Mouse (Mus musculus) adrenal gland, postnatal 25 days (tissue): Measurements from ENCODE around the gene Ccl28. TPM values are rescaled to one million over a fixed set of nuclear protein-coding genes. Genes with fewer than 3 reads are reported as not detected.
A peak's percentile ranks its signal among the peaks of the same experiment; 100 is the strongest.
"Not testable (repeated sequence)": the region's sequence is repeated elsewhere in the genome, so short reads cannot be mapped to it uniquely, and the experiment has no call there.

Experiments
- DNase-seq: peaks from one replicate; pipeline ENCODE4 v3.0.0; 2021; ENCODE audit warnings: mixed read lengths
- long read RNA-seq: library from polyadenylated mRNA; stranded (forward); transcript quantifications from one replicate; pipeline ENCODE4 v2.0.0, GENCODE M21; 2021
- total RNA-seq: library from RNA; stranded (reverse); gene quantifications from 2 replicates; pipeline ENCODE4 v1.2.3, GENCODE M21; 2021

Gene Ccl28
- total RNA-seq = 0.33 and 0.88 TPM in 2 replicates
- long read RNA-seq = 0 reads

GRCm38 (mm10) chr13:119623634-119624033 lies at the start of gene Ccl28:
Gene Ccl28, plus strand, starts transcription at chr13:119623819.
- DNase-seq = no peak

DNA sequence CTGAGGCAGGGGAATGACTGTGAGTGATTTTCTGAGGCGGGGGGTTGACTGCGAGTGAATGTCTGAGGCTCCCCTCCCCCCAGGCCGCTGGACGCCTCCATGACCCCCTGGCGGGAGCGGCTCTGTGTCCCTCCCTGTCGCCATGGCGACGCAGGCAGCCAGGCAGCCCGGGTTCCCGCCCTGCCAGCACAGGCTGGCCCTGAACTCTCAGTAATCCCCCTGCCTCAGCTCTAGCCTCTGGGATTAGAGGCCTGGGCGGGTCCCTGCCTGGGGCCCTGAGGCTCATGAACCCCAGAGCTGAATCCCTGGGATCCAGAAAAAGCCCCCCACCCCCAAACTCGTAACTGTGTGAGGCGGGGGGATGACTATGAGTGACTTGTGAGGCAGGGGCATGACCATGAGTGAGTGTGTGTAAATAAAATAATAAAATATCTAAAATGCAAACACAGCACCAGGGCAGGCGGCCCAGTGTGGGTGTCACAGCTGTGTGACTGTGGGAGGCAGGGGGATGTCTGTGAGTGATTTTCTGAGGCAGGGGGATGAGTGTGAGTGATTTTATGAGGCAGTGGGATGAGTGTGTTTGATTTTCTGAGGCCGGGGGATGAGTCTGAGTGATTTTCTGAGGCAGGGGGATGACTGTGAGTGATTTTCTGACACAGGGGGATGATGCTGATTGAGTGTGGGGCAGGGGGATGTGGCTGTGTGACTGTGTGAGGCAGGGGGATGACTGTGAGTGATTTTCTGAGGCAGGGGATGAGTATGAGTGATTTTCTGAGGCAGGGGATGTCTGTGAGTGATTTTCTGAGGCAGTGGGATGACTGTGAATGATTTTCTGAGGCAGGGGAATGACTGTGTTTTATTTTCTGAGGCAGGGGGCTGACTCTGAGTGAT lies 27.1 kb upstream of the Ccl28 start:
- not testable (repeated sequence) for DNase-seq

DNA sequence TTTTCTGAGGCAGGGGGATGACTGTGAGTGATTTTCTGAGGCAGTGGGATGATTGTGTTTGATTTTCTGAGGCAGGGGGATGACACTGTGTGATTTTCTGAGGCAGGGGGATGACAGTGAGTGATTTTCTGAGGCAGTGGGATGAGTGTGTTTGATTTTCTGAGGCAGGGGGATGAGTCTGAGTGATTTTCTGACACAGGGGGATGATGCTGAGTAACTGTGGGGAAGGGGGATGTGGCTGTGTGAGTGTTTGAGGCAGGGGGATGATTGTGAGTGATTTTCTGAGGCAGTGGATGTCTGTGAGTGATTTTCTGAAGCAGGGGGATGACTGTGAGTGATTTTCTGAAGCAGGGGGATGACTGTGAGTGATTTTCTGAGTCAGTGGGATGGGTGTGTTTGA lies 25.2 kb upstream of the Ccl28 start:
- not testable (repeated sequence) for DNase-seq

DNA sequence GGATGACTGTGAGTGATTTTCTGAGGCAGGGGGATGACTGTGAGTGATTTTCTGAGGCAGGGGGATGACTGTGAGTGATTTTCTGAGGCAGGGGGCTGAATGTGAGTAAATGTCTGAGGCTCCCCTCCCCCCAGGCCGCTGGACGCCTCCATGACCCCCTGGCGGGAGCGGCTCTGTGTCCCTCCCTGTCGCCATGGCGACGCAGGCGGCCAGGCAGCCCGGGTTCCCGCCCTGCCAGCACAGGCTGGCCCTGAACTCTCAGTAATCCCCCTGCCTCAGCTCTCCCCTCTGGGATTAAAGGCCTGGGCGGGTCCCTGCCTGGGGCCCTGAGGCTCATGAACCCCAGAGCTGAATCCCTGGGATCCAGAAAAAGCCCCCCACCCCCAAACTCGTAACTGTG lies 24.6 kb upstream of the Ccl28 start:
- DNase-seq = not testable (repeated sequence)

DNA sequence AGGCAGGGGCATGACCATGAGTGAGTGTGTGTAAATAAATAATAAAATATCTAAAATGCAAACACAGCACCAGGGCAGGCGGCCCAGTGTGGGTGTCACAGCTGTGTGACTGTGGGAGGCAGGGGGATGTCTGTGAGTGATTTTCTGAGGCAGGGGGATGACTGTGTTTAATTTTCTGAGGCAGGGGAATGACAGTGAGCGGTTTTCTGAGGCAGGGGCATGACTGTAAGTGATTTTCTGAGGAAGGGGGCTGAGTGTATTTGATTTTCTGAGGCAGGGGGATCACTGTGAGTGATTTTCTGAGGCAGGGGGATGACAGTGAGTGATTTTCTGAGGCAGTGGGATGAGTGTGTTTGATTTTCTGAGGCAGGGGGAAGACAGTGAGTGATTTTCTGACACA lies 24.1 kb upstream of the Ccl28 start:
- DNase-seq = not testable (repeated sequence)

DNA sequence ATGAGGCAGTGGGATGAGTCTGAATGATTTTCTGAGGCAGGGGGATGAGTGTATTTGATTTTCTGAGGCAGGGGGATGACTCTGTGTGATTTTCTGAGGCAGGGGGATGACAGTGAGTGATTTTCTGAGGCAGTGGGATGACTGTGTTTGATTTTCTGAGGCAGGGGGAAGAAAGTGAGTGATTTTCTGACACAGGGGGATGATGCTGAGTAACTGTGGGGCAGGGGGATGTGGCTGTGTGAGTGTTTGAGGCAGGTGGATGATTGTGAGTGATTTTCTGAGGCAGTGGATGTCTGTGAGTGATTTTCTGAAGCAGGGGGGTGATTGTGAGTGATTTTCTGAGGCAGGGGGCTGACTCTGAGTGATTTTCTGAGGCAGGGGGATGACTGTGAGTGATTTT lies 23.5 kb upstream of the Ccl28 start:
- DNase-seq = peak; percentile 46

- DNase-seq = peak; percentile 74
These were observed 20.8 kb upstream of the Ccl28 start for GRCm38 (mm10) chr13:119602688-119603331.

DNA sequence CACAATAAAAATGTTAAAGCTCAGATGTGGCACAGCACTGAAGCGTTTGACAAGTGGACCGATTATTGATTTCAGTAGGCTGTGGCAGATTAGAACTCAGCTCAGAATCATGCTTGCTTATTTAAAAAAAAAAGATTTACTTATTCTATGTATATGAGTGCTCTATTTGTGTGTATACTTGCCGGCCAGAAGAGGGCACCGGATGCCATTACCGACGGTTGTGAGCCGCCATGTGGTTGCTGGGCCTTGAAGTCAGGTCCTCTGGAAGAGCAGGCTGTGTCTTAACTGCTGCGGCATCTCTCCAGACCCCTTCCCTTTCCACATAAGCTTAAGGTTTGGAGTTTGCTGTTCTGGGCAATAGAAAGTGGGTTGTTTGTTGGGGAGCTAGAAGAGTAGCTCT lies 19.7 kb upstream of the Ccl28 start:
- not testable (repeated sequence) for DNase-seq

- not testable (repeated sequence) for DNase-seq
These were observed 19.3 kb upstream of the Ccl28 start for GRCm38 (mm10) chr13:119604322-119604721.

- DNase-seq = no peak
These were observed 4.8 kb upstream of the Ccl28 start for GRCm38 (mm10) chr13:119618841-119619240.

DNA sequence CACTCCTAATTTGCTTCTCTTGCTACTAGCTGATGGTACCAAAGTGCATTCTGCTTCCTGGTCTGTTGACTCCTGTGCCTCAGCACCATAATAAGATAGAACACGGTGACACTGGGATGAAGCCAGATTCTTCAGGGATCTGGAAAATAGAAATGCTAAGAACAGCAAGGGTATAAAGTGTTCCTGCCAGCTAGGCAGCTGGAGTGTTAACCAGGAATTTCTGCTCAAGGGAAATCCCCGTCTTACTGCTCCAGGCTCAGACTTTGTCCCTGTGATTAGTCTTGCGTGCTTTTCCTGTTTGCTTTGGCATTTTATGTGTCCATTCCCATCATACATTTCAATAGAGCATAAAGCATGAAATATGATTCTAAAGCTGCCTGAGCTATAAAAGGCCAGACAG lies 3.9 kb upstream of the Ccl28 start:
- no peak for DNase-seq

DNA sequence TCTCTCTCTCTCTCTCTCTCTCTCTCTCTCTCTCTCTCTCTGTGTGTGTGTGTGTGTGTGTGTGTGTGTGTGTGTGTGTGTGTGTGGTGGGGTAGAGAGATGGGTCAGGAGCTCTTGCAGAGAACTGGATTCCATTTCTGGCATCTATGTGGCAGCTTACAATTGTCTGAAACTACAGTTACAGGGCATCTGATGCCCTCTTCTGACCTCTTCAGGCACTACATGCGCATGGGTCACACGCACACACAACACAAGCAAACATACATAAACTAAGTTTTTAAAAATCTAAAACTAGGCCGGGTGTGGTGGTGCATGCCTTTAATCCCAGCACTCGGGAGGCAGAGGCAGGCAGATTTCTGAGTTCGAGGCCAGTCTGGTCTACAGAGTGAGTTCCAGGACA lies 2.3 kb downstream of the Ccl28 start:
- DNase-seq = not testable (repeated sequence)

DNA sequence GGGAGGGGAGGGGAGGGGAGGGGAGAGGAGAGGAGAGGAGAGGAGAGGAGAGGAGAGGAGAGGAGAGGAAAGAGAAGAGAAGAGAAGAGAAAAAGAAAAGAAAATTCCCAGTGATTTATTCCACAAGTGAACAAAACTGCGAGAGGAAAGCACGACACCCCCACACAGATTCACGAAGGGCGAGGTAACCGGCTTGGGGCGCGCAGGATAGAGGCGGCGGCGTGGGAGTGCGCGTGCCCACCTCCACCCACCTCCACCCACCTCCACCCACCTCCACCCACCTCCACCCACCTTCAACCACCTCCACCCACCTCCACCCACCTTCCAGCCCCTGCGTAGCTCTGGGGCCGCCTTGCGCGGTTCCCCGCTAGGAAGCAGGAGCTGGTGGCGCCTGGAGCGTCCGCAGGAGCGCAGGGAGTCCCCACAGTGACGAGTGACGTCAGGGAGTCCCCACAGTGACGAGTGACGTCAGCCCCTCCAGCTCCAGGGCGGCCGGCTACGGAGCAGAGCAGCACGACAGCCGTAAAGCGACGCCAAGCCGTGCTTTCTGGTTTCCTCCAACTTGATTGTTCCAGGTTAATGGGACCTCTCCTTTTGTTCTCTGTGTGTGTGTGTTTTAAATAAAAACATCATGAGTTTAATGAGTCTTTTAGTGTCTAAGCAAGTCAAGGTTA lies 8.0 kb downstream of the Ccl28 start:
- peak; percentile 82 for DNase-seq

GRCm38 (mm10) chr13:119632156-119632548 lies 8.5 kb downstream of the Ccl28 start:
- DNase-seq = no peak

DNA sequence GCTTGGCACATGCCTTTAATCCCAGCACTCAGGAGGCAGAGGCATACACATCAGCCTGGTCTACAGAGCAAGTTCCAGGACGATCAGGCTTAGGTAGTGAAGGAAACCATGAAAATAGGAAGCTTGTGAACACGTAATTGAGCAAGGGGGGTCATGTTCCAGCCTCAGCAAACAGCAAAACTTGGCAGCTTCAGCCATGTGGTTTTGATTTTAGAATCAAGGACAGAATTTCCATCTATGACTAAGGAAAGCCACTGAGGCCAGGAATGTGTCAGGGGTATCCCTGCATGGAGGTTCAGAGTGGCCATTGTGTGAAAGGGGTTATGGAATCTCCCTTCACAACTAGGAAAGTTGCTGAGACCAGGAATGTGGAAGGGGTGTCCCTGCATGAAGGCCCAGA lies 11.9 kb downstream of the Ccl28 start:
- DNase-seq = no peak

- DNase-seq = no peak
These were observed 14.2 kb downstream of the Ccl28 start for GRCm38 (mm10) chr13:119637837-119638236.

- no peak for DNase-seq
These were observed 14.8 kb downstream of the Ccl28 start for GRCm38 (mm10) chr13:119638449-119638848.

DNA sequence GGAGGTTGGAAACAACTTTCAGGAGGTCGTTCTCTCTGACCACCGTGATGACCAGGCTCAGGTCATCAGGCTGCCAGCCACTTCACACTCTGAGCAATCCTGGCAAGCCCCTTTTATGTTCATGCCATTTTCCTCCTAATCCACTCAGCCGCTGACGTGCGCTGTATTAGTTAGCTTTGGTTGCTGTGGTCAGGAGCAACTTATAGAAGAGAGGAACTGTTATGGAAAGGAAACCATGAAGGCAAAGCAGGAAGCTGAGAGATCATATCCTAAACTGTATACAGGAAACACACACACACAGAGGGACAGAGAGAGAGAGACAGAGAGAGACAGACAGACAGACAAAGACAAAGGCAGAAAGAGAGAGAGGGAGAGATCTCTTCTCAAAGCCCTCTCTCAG lies 15.7 kb downstream of the Ccl28 start:
- no peak for DNase-seq

GRCm38 (mm10) chr13:119640504-119640903 lies 16.9 kb downstream of the Ccl28 start:
- no peak for DNase-seq

- DNase-seq = no peak
These were observed 17.5 kb downstream of the Ccl28 start for GRCm38 (mm10) chr13:119641145-119641544.

DNA sequence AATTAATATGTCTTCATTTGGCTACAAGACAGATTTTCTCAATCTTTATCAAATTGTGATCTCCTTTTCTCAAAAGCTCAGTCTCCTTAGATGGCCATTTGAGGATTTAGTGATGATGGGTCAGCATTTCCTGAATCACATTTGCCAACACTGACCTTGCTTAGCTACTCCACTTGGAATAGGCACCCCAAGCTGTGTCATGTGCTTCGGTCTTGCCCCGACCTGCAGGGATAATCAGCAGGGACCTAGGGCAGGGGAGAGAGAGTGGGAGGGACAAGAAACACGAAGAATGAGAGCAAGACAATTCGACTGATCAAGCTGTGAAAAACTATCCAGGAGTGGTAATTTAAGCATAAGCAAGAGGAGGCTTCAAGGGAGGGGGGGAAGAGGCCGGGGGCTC lies 21.1 kb downstream of the Ccl28 start:
- DNase-seq = no peak

DNA sequence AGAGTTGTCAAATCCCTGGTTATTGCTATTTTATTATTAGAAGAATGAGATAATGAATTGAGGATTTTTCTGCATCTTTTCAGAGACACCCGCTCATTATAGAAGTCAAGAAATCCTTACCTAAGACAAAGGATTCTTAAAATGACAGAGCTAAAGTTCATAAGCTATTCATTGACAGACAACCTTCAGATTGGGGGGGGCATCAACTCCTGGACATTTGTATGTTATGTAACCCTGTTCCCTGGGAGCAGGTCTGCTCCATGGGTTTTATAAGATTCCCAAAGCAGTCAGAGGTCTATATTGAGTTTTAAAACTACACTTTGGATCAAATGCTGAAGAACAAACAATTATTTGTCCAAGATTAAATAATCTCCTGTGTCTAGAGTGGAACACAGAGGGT lies 22.9 kb downstream of the Ccl28 start:
- DNase-seq = no peak
